Comparison of ENCODE assay signal across 20 mouse cellular contexts in the genomic region with DNA sequence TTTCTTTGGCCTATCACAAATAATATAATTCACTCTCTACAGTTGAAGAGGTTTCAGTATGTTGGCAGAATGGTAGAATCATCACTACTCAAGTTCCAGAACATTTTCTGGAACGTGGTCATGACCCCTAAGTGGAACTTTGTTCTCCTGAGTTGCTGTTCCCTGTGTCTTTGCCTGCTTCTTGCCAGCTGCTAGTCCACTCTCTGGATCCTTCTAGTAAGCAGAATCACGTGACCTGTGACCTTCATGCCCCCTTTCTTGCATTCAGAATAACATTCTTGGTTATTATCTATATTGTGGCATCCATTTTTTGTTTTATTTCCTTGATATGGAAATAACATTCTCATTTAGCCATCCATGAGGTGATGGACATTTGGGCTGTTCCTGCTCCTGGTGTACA.
"Had no signal": no experiment of that assay in that cellular context is flagged by ENCODE, and none has a peak within 500 bp of the region (broad histone marks: within the 10 kb centered on the region; RNA-seq: fewer than 3 reads in every experiment).

No protein-coding gene starts in this region.

- DNase-seq: forebrain, postnatal 0 days; gastrocnemius, postnatal 14 days; gastrocnemius, postnatal 36 days; heart, adult 18-20 months; heart, postnatal 14 days; heart, postnatal 36 days; layer of hippocampus, adult 9-11 months; layer of hippocampus, postnatal 36 days; left cerebral cortex, postnatal 4 days; lung, adult 18-20 months had no signal

- H3K4me1 ChIP-seq: heart, embryonic 10.5 days; heart, embryonic 12.5 days; hindbrain, embryonic 15.5 days; limb, embryonic 13.5 days; limb, embryonic 15.5 days; liver, embryonic 12.5 days had no signal

- H3K36me3 ChIP-seq: heart, embryonic 10.5 days; heart, embryonic 12.5 days; hindbrain, embryonic 13.5 days; hindbrain, embryonic 15.5 days; limb, embryonic 13.5 days; limb, embryonic 15.5 days; liver, embryonic 12.5 days had no signal

- H3K27me3 ChIP-seq: heart, embryonic 12.5 days; hindbrain, embryonic 13.5 days; hindbrain, embryonic 15.5 days; limb, embryonic 13.5 days; limb, embryonic 15.5 days; liver, embryonic 12.5 days had no signal

- H3K27ac ChIP-seq: heart, embryonic 10.5 days; hindbrain, embryonic 13.5 days; hindbrain, embryonic 15.5 days; hindbrain, postnatal 0 days; kidney, postnatal 0 days; limb, embryonic 13.5 days; limb, embryonic 15.5 days; liver, embryonic 12.5 days; liver, embryonic 14.5 days had no signal

- H3K4me3 ChIP-seq: heart, embryonic 10.5 days; heart, embryonic 12.5 days; hindbrain, embryonic 13.5 days; hindbrain, embryonic 15.5 days; limb, embryonic 13.5 days; limb, embryonic 15.5 days; liver, embryonic 12.5 days had no signal
